Mouse (Mus musculus): ENCODE measurements around the gene Serpina1b. TPM values are rescaled to one million over a fixed set of nuclear protein-coding genes. Genes with fewer than 3 reads are reported as not detected.
"Not testable (repeated sequence)": the region's sequence is repeated elsewhere in the genome, so short reads cannot be mapped to it uniquely, and the experiment has no call there.

Serpina1b gene
- 53.3 and 891 TPM in 2 replicates for total RNA-seq (2021)
- long read RNA-seq, experiment 1, transcript Serpina1b-201 (5 exons, 1,394 nt), result major isoform, 13 of 15 reads
- long read RNA-seq, experiment 1, partial matches to known transcripts, result 2 of 15 reads
- long read RNA-seq, experiment 1, other reads (novel, unspliced or antisense), result 0 of 15 reads
- long read RNA-seq, experiment 2, transcript Serpina1b-201 (5 exons, 1,394 nt), result major isoform, 537 of 654 reads
- long read RNA-seq, experiment 2, partial matches to known transcripts, result 97 of 654 reads
- long read RNA-seq, experiment 2, other reads (novel, unspliced or antisense), result 19 of 654 reads

- DNase-seq, result not testable (repeated sequence)
Observed at GRCm38 (mm10) chr12:103830273-103830672, at the start of gene Serpina1b. Serpina1b (minus strand) TSS chr12:103830373.

- peak; percentile 5 for DNase-seq
Observed at GRCm38 (mm10) chr12:103866873-103867272, 36.7 kb upstream of the Serpina1b start.

GRCm38 (mm10) chr12:103863101-103863974 is 33.2 kb upstream of the Serpina1b start, which contains the start of gene Serpina1a:
Serpina1a (minus strand) TSS chr12:103863562.
- DNase-seq, result not testable (repeated sequence)

- DNase-seq, result no peak
Observed at GRCm38 (mm10) chr12:103860976-103861375, 30.8 kb upstream of the Serpina1b start.

GRCm38 (mm10) chr12:103860571-103860970 is 30.4 kb upstream of the Serpina1b start:
- not testable (repeated sequence) for DNase-seq

GRCm38 (mm10) chr12:103859584-103859983 is 29.4 kb upstream of the Serpina1b start:
- not testable (repeated sequence) for DNase-seq

- not testable (repeated sequence) for DNase-seq
Observed at GRCm38 (mm10) chr12:103853032-103853431, 22.9 kb upstream of the Serpina1b start.

GRCm38 (mm10) chr12:103827661-103828372 is 2.4 kb downstream of the Serpina1b start:
- not testable (repeated sequence) for DNase-seq

GRCm38 (mm10) chr12:103823826-103824225 is 6.3 kb downstream of the Serpina1b start:
- DNase-seq, result peak; percentile 66

GRCm38 (mm10) chr12:103773246-103773851 is 56.8 kb downstream of the Serpina1b start, which contains the start of gene Serpina1d:
Serpina1d (minus strand) TSS chr12:103773592.
- not testable (repeated sequence) for DNase-seq

- DNase-seq, result peak; percentile 8
Observed at GRCm38 (mm10) chr12:103770597-103770996, 59.6 kb downstream of the Serpina1b start.

GRCm38 (mm10) chr12:103763083-103763482 is 67.1 kb downstream of the Serpina1b start:
- not testable (repeated sequence) for DNase-seq

GRCm38 (mm10) chr12:103760316-103760715 is 69.9 kb downstream of the Serpina1b start:
- not testable (repeated sequence) for DNase-seq

- not testable (repeated sequence) for DNase-seq
Observed at GRCm38 (mm10) chr12:103745957-103746356, 84.2 kb downstream of the Serpina1b start.

- not testable (repeated sequence) for DNase-seq
Observed at GRCm38 (mm10) chr12:103737791-103738580, 92.2 kb downstream of the Serpina1b start.

GRCm38 (mm10) chr12:103735566-103735965 is 94.6 kb downstream of the Serpina1b start:
- DNase-seq, result not testable (repeated sequence)

GRCm38 (mm10) chr12:103735101-103735500 is 95.1 kb downstream of the Serpina1b start:
- not testable (repeated sequence) for DNase-seq

- DNase-seq, result peak; percentile 48
Observed at GRCm38 (mm10) chr12:103711537-103711936, 118.6 kb downstream of the Serpina1b start.

GRCm38 (mm10) chr12:103710405-103710804 is 119.8 kb downstream of the Serpina1b start:
- no peak for DNase-seq

GRCm38 (mm10) chr12:103706113-103706512 is 124.1 kb downstream of the Serpina1b start:
- DNase-seq, result no peak

GRCm38 (mm10) chr12:103705547-103705946 is 124.6 kb downstream of the Serpina1b start:
- DNase-seq, result peak; percentile 26
